Mouse (Mus musculus) forebrain, embryonic 15.5 days (tissue): Measurements from ENCODE around the gene Fbxo2. TPM values are rescaled to one million over a fixed set of nuclear protein-coding genes. Genes with fewer than 3 reads are reported as not detected.

Source experiments
- ATAC-seq: fragments of 200-750 bp; cut with Nextera tagmentation; replicated peaks from 2 replicates; pipeline ENCODE4 v1.8.0; 2017; ENCODE audit warnings: mild to moderate bottlenecking, moderate TSS enrichment, moderate library complexity
- H3K27ac ChIP-seq: fragments of 300-500 bp; sonication (generic); replicated peaks from 2 replicates; pipeline ENCODE4 v1.5.1; 2015; ENCODE audit warnings: mild to moderate bottlenecking, inconsistent platforms
- H3K27me3 ChIP-seq: fragments of 300-500 bp; sonication (generic); 2 replicates; pipeline ENCODE4 v1.6.1; 2015; ENCODE audit warnings: inconsistent platforms
- H3K36me3 ChIP-seq: fragments of 300-500 bp; sonication (generic); 2 replicates; pipeline ENCODE4 v1.6.1; 2015; ENCODE audit warnings: mild to moderate bottlenecking, inconsistent platforms
- H3K4me1 ChIP-seq: fragments of 300-500 bp; sonication (generic); 2 replicates; pipeline ENCODE4 v1.6.1; 2015; ENCODE audit warnings: inconsistent platforms
- H3K4me2 ChIP-seq: fragments of 300-500 bp; sonication (generic); replicated peaks from 2 replicates; pipeline ENCODE4 v1.6.1; 2015; ENCODE audit warnings: mild to moderate bottlenecking, inconsistent platforms
- H3K4me3 ChIP-seq: fragments of 300-500 bp; sonication (generic); 2 replicates; pipeline ENCODE4 v1.5.1; 2015; ENCODE audit warnings: mild to moderate bottlenecking, inconsistent platforms
- H3K9ac ChIP-seq: fragments of 300-500 bp; sonication (generic); replicated peaks from 2 replicates; pipeline ENCODE4 v1.6.1; 2015; ENCODE audit warnings: mild to moderate bottlenecking, inconsistent platforms
- H3K9me3 ChIP-seq: fragments of 300-500 bp; sonication (generic); 2 replicates; pipeline ENCODE4 v1.6.1; 2016; ENCODE audit warnings: inconsistent platforms
- WGBS: fragments of 180-500 bp; shearing (Covaris S2); methylation state at CpG from one replicate; pipeline ENCODE4 v1.1.7; 2015; ENCODE audit warnings: mixed read lengths; 5-methylcytosine and 5-hydroxymethylcytosine counted together
- polyA plus RNA-seq: library from polyadenylated mRNA; unstranded; fragments of >200 nt; fragmentation: Nextera tagmentation; extraction: Ambion mirVana; gene quantifications from 2 replicates; pipeline ENCODE4 v1.2.1, GENCODE M21; 2015

Fbxo2 gene
- polyA plus RNA-seq, 1 experiment from 2014 or later = 4.7 TPM

DNA sequence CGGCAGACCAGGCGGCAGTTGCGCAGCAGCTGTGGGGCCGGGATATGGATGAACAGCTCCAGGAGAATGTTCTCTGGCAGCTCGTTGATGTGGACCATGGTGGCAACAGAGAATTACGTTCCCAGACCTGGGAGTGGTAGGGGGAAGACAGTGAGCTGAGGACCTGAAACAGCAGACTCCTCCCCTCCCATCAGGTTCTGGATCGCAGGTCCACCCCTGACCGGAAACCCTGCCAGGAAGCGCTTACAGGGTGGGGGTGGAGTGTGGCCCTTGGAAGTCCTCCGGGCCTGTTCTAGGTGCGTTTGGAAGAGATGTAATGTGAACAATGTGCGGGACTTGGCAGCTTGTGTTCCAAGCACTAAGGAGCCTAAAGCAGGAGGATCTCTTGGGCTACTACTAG lies 10.9 kb upstream of the Fbxo2 start:
- Histone ChIP-seq H3K36me3 (peaks cover 47% of the 10 kb centered on the region), H3K4me1 (peaks cover 8% of the 10 kb centered on the region), H3K9me3 (no peaks in the 10 kb centered on the region), H3K4me2 (no peak overlapping the region), H3K4me3 (no peak overlapping the region), H3K27ac (no peak overlapping the region), H3K27me3 (no peaks in the 10 kb centered on the region), H3K9ac (no peak overlapping the region)
- WGBS = 76% methylated on average over 12 of the region's 12 CpGs
- ATAC-seq = no peak

DNA sequence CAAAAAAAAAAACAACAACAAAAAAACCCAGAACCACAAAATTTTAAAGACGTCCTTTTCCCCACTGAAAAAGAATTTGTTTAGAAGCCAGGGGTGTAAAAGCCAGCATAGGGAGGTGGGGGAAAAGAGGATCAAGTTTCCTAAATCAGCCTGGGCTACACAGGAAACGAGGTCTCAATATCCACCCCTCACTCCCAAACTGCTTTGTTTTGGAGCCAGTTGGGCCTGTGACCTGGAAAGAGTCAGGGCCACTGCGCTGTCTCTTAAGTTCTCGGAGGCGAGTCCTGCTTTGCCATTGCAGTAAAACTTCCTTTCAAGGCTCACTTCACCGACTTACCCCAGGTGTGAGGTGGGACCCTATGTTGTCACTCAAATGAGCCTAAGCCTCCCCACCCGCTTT lies 10.2 kb upstream of the Fbxo2 start:
- ATAC-seq = no peak
- Histone ChIP-seq H3K9ac (no peak overlapping the region), H3K36me3 (peaks cover 42% of the 10 kb centered on the region), H3K4me1 (peaks cover 8% of the 10 kb centered on the region), H3K4me3 (no peak overlapping the region), H3K9me3 (no peaks in the 10 kb centered on the region), H3K27me3 (no peaks in the 10 kb centered on the region), H3K4me2 (no peak overlapping the region), H3K27ac (no peak overlapping the region)
- WGBS = 67% methylated on average over 7 of the region's 7 CpGs

DNA sequence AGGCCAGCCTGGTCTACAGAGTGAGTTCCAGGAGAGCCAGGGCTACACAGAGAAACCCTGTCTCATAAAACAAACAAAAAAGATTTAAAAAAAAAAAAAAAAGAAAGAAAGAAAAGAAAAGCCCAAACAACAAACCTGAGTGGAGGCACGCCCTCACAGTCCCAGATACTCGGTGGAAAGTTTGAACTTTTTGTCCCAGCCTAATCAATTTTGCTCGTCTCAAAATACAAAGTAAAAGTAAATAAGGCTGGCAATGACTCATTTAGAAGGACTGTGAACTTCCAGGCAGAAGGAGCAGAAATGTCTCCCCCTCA lies 9.5 kb upstream of the Fbxo2 start:
- Histone ChIP-seq H3K4me1 (peaks cover 8% of the 10 kb centered on the region), H3K27me3 (no peaks in the 10 kb centered on the region), H3K27ac (peak overlapping the region; percentile 92; the same call in 1 of the 2 replicates), H3K9ac (0 out of 2 replicates have a peak overlapping the region, but pooled peaks have one; percentile 74), H3K4me2 (peak overlapping the region; percentile 98), H3K9me3 (no peaks in the 10 kb centered on the region), H3K36me3 (peaks cover 43% of the 10 kb centered on the region), H3K4me3 (peak overlapping the region; percentile 63)
- no peak for ATAC-seq
- WGBS = 45% methylated on average over 3 of the region's 3 CpGs

DNA sequence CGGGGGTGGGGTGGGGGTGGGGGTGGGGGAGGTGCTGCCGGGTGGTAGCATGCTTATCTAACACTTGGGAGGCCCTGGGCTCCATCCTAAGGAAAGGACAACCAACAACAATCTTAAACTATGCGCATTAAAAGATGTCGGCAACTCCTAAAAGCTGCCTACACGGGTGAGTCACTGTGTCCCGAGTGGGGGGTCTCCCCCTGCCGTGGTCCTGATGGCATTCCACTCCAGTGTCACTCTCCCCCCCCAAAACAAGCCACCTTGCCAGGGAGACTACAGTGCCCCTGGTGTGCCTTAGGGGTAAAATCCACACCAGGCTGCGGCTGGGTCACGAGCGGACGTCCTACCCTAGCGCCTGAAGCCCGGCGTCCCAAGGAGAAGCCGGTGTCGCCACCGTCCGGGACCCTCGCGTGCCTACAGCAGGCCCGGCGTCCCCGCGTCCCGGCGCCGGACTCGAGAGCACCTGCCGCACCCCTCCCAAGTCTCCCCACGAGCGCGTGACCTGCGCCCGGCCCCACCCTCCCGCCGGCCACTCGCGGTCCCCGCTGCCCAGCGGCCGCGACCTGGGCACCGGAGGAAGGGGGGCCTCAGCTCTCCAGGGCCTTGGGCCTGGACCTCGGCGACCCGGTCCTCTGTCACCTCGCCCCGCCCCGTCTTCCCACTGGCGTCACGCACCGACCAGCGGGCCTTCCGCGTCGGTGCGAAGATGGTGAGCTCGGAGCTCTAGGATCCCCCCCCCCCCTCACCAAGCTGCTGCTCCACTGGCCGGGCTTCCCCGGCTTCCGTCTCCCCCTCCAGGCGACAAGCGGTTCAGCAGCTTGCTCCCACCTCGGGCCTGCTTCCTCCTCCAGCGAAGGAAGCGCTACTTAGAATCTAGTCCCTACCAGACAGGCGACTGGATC lies 8.9 kb upstream of the Fbxo2 start, which contains the start of gene Fbxo6:
Fbxo6 (minus strand) TSS at position 874 of the 902 bp plus-strand sequence.
- ATAC-seq = peak; percentile 90
- Histone ChIP-seq H3K4me3 (peak within 1 kb of the TSS; percentile 63), H3K4me1 (peaks cover 8% of the 10 kb centered on the region), H3K9me3 (no peaks in the 10 kb centered on the region), H3K36me3 (peaks cover 43% of the 10 kb centered on the region), H3K27me3 (no peaks in the 10 kb centered on the region), H3K27ac (peak within 1 kb of the TSS; percentile 92), H3K4me2 (peak within 1 kb of the TSS; percentile 98), H3K9ac (peak within 1 kb of the TSS; percentile 74)
- WGBS = under 1% methylated on average over 67 of the region's 67 CpGs

DNA sequence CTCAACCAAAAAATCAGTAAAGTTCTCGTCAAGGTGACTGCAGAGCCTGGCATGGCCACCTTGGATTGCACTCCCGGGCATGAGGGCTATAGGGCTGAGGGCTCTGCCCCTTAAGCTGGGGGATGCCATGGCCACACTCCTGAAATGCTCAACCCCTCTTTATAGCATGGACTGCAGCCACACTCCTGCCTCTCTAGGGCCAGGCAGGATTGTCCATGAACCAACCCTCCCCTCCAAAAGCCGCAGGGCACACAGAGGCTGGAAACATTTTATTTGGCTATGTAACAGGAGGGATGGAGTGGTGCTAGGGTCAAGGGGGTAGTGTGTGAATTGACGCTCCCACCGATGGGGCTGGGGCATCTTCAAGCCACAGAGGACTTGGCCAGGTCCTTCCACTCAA lies 7.9 kb upstream of the Fbxo2 start:
- H3K9me3 ChIP-seq = no peaks in the 10 kb centered on the region
- no peak for ATAC-seq
- H3K36me3 ChIP-seq = peaks cover 40% of the 10 kb centered on the region
- H3K9ac ChIP-seq = no peak overlapping the region
- H3K27ac ChIP-seq = peak overlapping the region; percentile 92
- no peak overlapping the region for H3K4me2 ChIP-seq
- H3K4me3 ChIP-seq = no peak overlapping the region
- peaks cover 15% of the 10 kb centered on the region for H3K4me1 ChIP-seq
- no peaks in the 10 kb centered on the region for H3K27me3 ChIP-seq
- 81% methylated on average over 5 of the region's 5 CpGs for whole genome bisulfite sequencing

DNA sequence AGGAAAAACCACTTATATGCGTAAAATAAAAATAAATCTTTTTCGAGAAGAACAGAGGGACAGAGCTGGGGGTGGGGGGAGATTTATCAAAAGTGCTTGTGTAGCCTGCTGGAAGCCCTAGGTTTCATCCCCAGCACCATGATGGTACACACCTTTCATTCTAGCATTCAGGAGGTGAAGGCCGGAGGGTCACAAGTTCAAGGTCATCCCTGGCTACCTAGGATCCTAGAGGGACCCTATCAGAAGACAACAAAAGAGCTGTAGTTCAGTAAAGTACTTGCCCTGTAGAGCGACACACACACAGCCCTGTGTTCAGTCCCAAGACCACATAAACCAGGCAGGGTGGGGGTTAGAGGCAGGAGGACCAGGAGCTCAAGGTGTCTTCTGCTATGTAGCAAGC lies 6.4 kb upstream of the Fbxo2 start:
- H3K4me2 ChIP-seq = no peak overlapping the region
- no peaks in the 10 kb centered on the region for H3K27me3 ChIP-seq
- H3K27ac ChIP-seq = no peak overlapping the region
- H3K9ac ChIP-seq = no peak overlapping the region
- H3K9me3 ChIP-seq = no peaks in the 10 kb centered on the region
- peaks cover 37% of the 10 kb centered on the region for H3K36me3 ChIP-seq
- no peak overlapping the region for H3K4me3 ChIP-seq
- no peak for ATAC-seq
- 94% methylated on average over 4 of the region's 4 CpGs for WGBS
- peaks cover 28% of the 10 kb centered on the region for H3K4me1 ChIP-seq

DNA sequence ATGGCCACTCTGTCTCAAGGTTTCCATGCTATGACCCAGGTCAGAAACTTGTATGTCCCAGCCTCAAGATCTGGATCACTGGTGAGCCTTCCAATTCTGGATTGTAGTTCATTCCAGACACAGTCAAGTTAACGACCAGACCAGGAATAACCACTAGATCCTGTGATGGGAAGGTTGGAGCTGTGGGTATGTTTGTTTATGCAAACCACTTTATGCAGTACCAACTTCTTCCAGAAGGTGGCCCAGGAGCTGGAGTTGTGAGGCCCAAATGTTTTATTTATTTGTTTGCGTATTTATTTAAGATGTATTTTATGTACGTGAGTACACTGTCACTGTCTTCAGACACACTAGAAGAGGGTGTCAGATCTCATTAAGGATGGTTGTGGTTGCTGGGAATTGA lies 5.4 kb upstream of the Fbxo2 start:
- Histone ChIP-seq H3K9ac (no peak overlapping the region), H3K4me3 (no peak overlapping the region), H3K4me2 (no peak overlapping the region), H3K27me3 (no peaks in the 10 kb centered on the region), H3K4me1 (peaks cover 29% of the 10 kb centered on the region), H3K36me3 (peaks cover 37% of the 10 kb centered on the region), H3K27ac (no peak overlapping the region; the same call in 1 of the 2 replicates), H3K9me3 (no peaks in the 10 kb centered on the region)
- ATAC-seq = no peak
- 49% methylated on average over 3 of the region's 3 CpGs for WGBS

DNA sequence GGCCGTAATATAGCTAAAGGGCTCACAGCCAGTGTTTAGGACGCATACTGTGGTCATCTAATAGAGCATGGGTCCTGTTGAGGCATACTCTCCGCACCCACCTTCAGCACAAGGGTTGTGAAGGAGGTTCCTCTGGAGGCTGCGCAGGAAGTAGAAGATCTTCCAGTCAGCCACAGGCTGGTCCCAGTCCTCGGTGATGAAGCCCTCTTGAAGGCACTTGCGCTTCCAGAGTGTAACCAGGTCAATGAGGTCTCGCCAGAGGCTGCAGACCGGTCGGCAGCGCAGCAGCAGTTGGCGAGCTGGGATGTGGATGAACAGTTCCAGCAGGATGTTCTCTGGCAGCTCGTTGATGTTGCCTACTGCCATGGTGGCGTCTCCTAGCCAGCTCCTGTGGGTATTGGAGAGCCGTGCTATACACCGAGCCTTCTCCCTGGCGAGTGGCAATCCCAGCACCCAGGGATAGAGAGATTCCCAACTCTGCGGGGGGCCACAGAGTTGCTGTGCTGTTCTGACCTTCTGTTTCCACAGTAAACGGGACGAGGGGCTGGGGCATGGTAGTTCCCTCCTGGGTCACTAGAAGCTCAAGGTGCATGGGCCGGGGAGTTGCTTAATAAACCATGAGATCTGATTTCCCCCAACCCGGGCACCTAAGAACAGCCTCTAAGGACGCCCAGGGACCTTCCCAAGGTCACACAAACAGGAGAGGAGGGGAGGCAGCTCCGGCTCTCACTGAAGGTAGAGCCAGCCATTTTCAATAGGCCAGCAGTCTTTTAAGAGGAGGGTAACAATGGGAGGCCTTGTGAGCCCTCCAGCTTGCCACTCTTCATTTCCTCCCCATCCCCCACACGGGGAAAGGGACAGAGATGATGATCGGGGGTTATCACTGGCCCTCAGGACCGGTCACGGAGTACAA lies 1.7 kb upstream of the Fbxo2 start:
- Histone ChIP-seq H3K9me3 (no peaks in the 10 kb centered on the region), H3K4me2 (peak overlapping the region; percentile 95), H3K9ac (peak overlapping the region; percentile 92), H3K36me3 (peaks cover 28% of the 10 kb centered on the region), H3K27ac (peak overlapping the region; percentile 85), H3K4me1 (peaks cover 32% of the 10 kb centered on the region), H3K4me3 (peak overlapping the region; percentile 88), H3K27me3 (peaks cover 26% of the 10 kb centered on the region)
- WGBS = 22% methylated on average over 27 of the region's 27 CpGs
- ATAC-seq = 0 out of 2 replicates have a peak, but pooled peaks have one; percentile 2

DNA sequence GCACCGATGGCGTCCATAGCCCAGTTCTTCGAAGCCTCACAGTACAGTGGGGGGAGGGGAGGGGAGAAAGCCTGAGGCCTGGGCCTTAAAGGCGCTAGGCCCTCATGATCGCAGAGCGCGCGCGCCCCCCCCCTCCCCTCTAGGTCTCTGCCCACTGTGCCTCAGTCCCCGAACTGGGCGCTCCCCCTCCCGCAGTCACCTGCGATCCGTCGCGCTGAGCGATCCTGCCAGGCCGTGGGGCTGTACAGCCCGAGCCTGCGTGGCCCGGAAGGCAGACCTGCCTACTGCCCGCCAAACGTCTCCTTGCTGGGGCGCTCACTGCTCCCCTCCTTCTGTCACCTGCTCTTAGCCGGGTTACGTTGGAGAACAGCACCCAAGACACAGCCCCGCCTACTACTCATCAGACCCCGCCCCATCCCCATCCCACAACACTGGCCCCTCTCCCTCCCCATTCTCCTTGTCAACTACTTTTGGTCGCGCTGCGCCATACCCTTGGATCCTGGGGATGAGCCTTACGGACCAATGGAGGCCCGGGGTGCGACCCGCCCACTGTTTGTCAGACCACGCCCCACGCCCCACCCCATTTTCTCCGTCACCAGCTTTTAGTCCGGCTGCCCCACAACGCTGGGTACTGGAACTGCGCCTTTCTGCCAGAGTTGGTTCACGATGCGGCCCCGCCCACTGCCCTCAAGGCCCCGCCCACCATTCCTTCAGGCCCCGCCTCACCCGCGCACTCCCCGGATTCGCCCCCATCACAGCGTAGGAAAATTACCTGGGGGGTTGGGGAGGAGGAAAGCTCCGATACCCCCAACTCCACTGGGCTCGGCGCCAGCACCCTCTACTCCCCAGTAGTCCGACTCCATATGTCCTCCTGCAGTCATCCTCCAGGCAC lies 631 bp upstream of the Fbxo2 start:
- Histone ChIP-seq H3K27ac (peak overlapping the region; percentile 85), H3K9me3 (no peaks in the 10 kb centered on the region), H3K9ac (peak overlapping the region; percentile 92), H3K36me3 (peaks cover 18% of the 10 kb centered on the region), H3K4me3 (peak overlapping the region; percentile 88), H3K27me3 (peaks cover 37% of the 10 kb centered on the region), H3K4me2 (peak overlapping the region; percentile 95), H3K4me1 (peaks cover 43% of the 10 kb centered on the region)
- 1% methylated on average over 50 of the region's 55 CpGs for WGBS
- peak; percentile 87 for ATAC-seq

DNA sequence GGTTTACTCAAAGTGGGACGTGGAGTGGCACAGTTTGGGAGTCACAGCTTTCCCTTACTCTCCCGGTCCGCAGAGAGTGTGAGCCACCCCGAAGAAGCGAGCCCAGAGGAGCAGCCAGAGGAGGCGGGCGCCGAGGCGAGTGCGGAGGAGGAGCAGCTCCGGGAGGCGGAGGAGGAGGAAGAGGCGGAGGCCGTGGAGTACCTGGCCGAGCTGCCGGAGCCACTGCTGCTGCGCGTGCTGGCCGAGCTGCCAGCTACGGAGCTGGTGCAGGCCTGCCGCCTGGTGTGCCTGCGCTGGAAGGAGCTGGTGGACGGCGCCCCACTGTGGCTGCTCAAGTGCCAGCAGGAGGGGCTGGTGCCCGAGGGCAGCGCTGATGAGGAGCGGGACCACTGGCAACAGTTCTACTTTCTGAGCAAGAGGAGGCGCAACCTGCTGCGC lies 3.6 kb downstream of the Fbxo2 start:
- peak overlapping the region; percentile 32 for H3K4me3 ChIP-seq
- H3K27me3 ChIP-seq = peaks cover 55% of the 10 kb centered on the region
- no peaks in the 10 kb centered on the region for H3K36me3 ChIP-seq
- no peaks in the 10 kb centered on the region for H3K9me3 ChIP-seq
- H3K4me1 ChIP-seq = peaks cover 43% of the 10 kb centered on the region
- peak overlapping the region; percentile 17 for H3K9ac ChIP-seq
- H3K27ac ChIP-seq = no peak overlapping the region
- no peak for ATAC-seq
- WGBS = 0% methylated on average over 28 of the region's 29 CpGs
- H3K4me2 ChIP-seq = peak overlapping the region; percentile 57

DNA sequence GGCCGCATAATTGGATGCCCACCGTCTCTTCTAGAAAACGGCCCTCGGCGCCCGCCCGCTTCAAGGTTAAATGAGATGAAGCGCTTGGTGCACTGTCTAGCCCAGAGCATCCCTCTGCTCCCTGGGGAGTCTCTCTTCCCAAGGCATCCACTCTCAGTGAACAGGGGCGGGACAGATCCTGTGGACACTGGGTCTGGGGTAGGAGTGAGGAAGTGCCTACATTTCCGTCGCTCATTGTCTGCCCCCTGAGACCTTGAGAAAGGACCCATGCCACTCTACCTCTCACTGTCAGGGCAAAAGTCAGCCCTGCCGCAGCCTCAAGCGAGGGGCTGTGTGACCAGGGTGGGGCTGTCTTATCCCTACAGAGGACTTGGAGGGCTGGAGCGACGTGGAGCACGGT lies 4.0 kb downstream of the Fbxo2 start:
- Histone ChIP-seq H3K4me2 (peak overlapping the region; percentile 57), H3K9me3 (no peaks in the 10 kb centered on the region), H3K36me3 (no peaks in the 10 kb centered on the region), H3K27me3 (peaks cover 58% of the 10 kb centered on the region), H3K4me1 (peaks cover 43% of the 10 kb centered on the region), H3K9ac (peak overlapping the region; percentile 7), H3K4me3 (peak overlapping the region; percentile 32), H3K27ac (no peak overlapping the region)
- WGBS = 2% methylated on average over 16 of the region's 16 CpGs
- ATAC-seq = no peak
